Mouse (Mus musculus) ES-Bruce4 (cell line): ENCODE measurements around the gene Lmx1b. TPM values are rescaled to one million over a fixed set of nuclear protein-coding genes. Genes with fewer than 3 reads are reported as not detected.

Experiments
- H3K27ac ChIP-seq: 2 replicates; pipeline ENCODE4 v1.5.1; 2012; ENCODE audit warnings: low read length, inconsistent platforms; ENCODE audit not compliant: insufficient read depth
- H3K27me3 ChIP-seq: 2 replicates; pipeline ENCODE4 v1.6.1; 2012; ENCODE audit warnings: mild to moderate bottlenecking, low read length, inconsistent platforms; ENCODE audit not compliant: control insufficient read depth, poor library complexity, insufficient read depth, severe bottlenecking
- H3K36me3 ChIP-seq: 2 replicates; pipeline ENCODE4 v1.6.1; 2012; ENCODE audit warnings: inconsistent platforms, mild to moderate bottlenecking, low read length, moderate library complexity; ENCODE audit not compliant: control insufficient read depth, poor library complexity, insufficient read depth, severe bottlenecking
- H3K4me1 ChIP-seq: one replicate; pipeline ENCODE4 v1.8.1; 2011; ENCODE audit warnings: low read length; ENCODE audit not compliant: control insufficient read depth, insufficient read depth
- H3K4me3 ChIP-seq: 2 replicates; pipeline ENCODE4 v1.5.1; 2011; ENCODE audit warnings: low read depth, mild to moderate bottlenecking, low read length
- H3K9ac ChIP-seq: 2 replicates; pipeline ENCODE4 v1.6.1; 2012; ENCODE audit warnings: low read depth, mild to moderate bottlenecking, inconsistent platforms; ENCODE audit not compliant: poor library complexity, severe bottlenecking
- H3K9me3 ChIP-seq: replicated peaks from 2 replicates; pipeline ENCODE4 v1.6.1; 2012; ENCODE audit warnings: mild to moderate bottlenecking, low read length, inconsistent platforms; ENCODE audit not compliant: control insufficient read depth, poor library complexity, insufficient read depth, severe bottlenecking
- CTCF ChIP-seq: IDR thresholded peaks from one replicate; pipeline ENCODE4 v1.8.1; 2011; ENCODE audit warnings: low read depth, low read length
- EP300 ChIP-seq: IDR thresholded peaks from 2 replicates; pipeline ENCODE4 v1.6.1; 2011; ENCODE audit warnings: low read depth, low read length; ENCODE audit not compliant: insufficient read depth
- POLR2A ChIP-seq: IDR thresholded peaks from one replicate; pipeline ENCODE4 v1.8.1; 2011; ENCODE audit warnings: low read length; ENCODE audit not compliant: insufficient read depth
- polyA plus RNA-seq: library from polyadenylated mRNA; stranded (reverse); fragments of >200 nt; gene quantifications from 2 replicates; pipeline ENCODE4 v1.2.4, GENCODE M21; 2011; ENCODE audit warnings: low read depth; ENCODE audit not compliant: missing spikeins, insufficient read depth, insufficient read length

The Lmx1b gene
- polyA plus RNA-seq, 1 experiment = 0.58 TPM

DNA sequence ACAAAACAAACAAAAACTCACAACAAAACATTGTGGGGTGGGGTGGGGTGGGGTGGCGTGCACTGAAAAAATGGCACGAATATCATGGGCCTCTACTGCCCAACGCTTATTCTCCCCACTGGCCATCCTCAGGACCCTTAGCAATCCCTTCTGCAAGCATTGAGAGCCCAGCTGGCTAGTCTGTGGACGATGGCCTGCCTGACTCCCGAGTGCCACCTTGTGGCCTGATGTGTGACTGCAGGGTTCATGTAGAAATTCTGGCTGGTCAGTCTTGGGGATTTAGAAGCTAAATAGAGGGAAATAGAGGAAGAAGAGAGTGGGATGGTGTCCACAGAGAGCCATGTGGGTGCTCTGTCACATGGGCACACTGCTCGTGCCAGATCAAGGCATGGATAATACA lies 82.1 kb downstream of the Lmx1b start:
- Histone ChIP-seq H3K27ac (no peak overlapping the region), H3K9ac (no peak overlapping the region), H3K4me1 (no peaks in the 10 kb centered on the region), H3K36me3 (no peaks in the 10 kb centered on the region), H3K4me3 (no peak overlapping the region), H3K9me3 (no peaks in the 10 kb centered on the region), H3K27me3 (no peaks in the 10 kb centered on the region)
- no peak for TF ChIP-seq EP300
- TF ChIP-seq POLR2A = no peak
- peak; percentile 99 for TF ChIP-seq CTCF

- Histone ChIP-seq H3K27me3 (no peaks in the 10 kb centered on the region), H3K4me1 (no peaks in the 10 kb centered on the region), H3K9me3 (no peaks in the 10 kb centered on the region), H3K27ac (no peak overlapping the region), H3K4me3 (no peak overlapping the region), H3K9ac (no peak overlapping the region), H3K36me3 (no peaks in the 10 kb centered on the region)
- TF ChIP-seq CTCF = no peak
- TF ChIP-seq EP300 = no peak
- TF ChIP-seq POLR2A = no peak
Observed at GRCm38 (mm10) chr2:33555573-33555972, 84.7 kb downstream of the Lmx1b start.

GRCm38 (mm10) chr2:33552672-33553071 lies 87.6 kb downstream of the Lmx1b start:
- Histone ChIP-seq H3K4me3 (no peak overlapping the region), H3K4me1 (no peaks in the 10 kb centered on the region), H3K27ac (no peak overlapping the region), H3K9me3 (no peaks in the 10 kb centered on the region), H3K27me3 (no peaks in the 10 kb centered on the region), H3K9ac (no peak overlapping the region), H3K36me3 (no peaks in the 10 kb centered on the region)
- TF ChIP-seq CTCF (peak; percentile 52), POLR2A (no peak), EP300 (no peak)

- H3K4me1 ChIP-seq = peaks cover 2% of the 10 kb centered on the region
- no peaks in the 10 kb centered on the region for H3K36me3 ChIP-seq
- H3K27me3 ChIP-seq = peaks cover 7% of the 10 kb centered on the region
- no peak overlapping the region for H3K9ac ChIP-seq
- H3K9me3 ChIP-seq = no peaks in the 10 kb centered on the region
- no peak for TF ChIP-seq CTCF
- TF ChIP-seq POLR2A = no peak
- TF ChIP-seq EP300 = no peak
- no peak overlapping the region for H3K4me3 ChIP-seq
- no peak overlapping the region for H3K27ac ChIP-seq
Observed at GRCm38 (mm10) chr2:33547595-33547994, 92.7 kb downstream of the Lmx1b start.

DNA sequence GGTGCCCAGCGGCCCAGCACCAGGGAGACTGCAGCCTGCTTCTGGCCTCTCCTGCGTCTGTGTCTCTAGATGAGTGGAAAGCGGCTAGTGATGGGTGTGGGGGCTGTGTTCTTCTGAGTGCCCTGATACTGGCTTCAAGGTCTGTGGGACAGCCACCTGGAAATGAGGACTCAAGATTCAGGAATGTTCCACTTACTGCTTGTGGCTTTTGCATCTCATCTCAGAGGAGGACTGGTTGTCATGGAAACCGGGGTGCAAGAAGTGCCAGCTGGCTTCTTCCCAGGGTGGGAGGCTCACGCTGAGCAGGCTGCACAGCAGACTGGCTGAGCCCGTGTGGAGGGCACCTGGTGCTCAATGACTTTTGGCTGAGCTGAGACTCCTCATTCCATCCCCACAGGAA lies 93.4 kb downstream of the Lmx1b start:
- no peak overlapping the region for H3K27ac ChIP-seq
- no peak overlapping the region for H3K9ac ChIP-seq
- H3K27me3 ChIP-seq = peaks cover 7% of the 10 kb centered on the region
- peaks cover 2% of the 10 kb centered on the region for H3K4me1 ChIP-seq
- H3K9me3 ChIP-seq = no peaks in the 10 kb centered on the region
- no peak overlapping the region for H3K4me3 ChIP-seq
- no peaks in the 10 kb centered on the region for H3K36me3 ChIP-seq
- no peak for TF ChIP-seq EP300
- TF ChIP-seq CTCF = no peak
- no peak for TF ChIP-seq POLR2A

DNA sequence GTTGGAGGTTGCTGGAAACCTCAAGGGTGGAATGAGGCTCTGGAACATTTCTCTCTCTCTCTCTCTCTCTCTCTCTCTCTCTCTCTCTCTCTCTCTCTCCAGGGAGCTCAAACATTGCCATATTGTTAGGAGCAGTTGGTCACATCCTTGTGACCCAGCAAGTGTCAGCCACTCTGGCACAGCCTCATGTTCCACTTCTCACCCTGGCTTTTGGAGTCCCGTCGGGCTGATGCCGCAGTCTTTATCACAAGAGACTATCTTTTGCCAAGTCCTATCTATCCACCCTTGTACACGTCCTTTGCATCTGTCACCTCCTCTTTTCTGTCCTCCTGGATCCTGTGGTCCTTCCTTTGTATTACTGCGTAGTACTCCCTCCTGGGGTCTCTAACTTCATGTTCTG lies 94.3 kb downstream of the Lmx1b start:
- no peaks in the 10 kb centered on the region for H3K9me3 ChIP-seq
- H3K27me3 ChIP-seq = peaks cover 7% of the 10 kb centered on the region
- no peaks in the 10 kb centered on the region for H3K36me3 ChIP-seq
- H3K27ac ChIP-seq = no peak overlapping the region
- no peak overlapping the region for H3K9ac ChIP-seq
- no peak for TF ChIP-seq POLR2A
- TF ChIP-seq EP300 = no peak
- TF ChIP-seq CTCF = no peak
- no peak overlapping the region for H3K4me3 ChIP-seq
- peaks cover 2% of the 10 kb centered on the region for H3K4me1 ChIP-seq
